Mouse (Mus musculus) skeletal muscle tissue, adult 2 months (tissue): ENCODE data around the gene Sp9.

Source experiments
- DNase-seq: peaks from one replicate; pipeline ENCODE4 v3.0.0-alpha.2; 2012; ENCODE audit warnings: low read depth, low spot score

Gene Sp9

GRCm38 (mm10) chr2:73274119-73274920 is 2.6 kb downstream of the Sp9 start:
- no peak for DNase-seq

- no peak for DNase-seq
Measured at GRCm38 (mm10) chr2:73275261-73276040, 3.7 kb downstream of the Sp9 start.

DNA sequence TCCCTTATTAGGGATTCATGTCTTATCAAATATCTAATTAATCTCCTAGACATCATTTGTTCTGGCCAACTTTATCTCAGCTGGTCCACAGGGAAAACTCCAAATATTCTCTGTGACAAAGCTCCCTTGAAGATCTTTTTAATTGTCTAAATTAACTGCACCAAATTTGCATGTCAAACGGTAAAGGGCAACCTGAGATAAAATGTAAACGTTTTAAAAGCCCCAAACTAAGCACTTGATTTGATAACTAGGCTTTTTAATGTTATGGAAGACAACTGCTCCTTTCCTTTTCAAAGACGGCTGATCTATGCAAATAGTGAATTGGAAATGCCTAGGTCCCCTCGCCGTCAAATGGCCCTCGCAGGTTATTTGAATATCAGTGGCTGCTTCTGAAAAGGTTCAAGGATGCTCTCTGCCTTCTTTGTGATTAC is 4.4 kb downstream of the Sp9 start:
- DNase-seq: no peak

- DNase-seq: no peak
Measured at GRCm38 (mm10) chr2:73277021-73277708, 5.4 kb downstream of the Sp9 start.

GRCm38 (mm10) chr2:73277709-73278075 is 6.0 kb downstream of the Sp9 start:
- no peak for DNase-seq

DNA sequence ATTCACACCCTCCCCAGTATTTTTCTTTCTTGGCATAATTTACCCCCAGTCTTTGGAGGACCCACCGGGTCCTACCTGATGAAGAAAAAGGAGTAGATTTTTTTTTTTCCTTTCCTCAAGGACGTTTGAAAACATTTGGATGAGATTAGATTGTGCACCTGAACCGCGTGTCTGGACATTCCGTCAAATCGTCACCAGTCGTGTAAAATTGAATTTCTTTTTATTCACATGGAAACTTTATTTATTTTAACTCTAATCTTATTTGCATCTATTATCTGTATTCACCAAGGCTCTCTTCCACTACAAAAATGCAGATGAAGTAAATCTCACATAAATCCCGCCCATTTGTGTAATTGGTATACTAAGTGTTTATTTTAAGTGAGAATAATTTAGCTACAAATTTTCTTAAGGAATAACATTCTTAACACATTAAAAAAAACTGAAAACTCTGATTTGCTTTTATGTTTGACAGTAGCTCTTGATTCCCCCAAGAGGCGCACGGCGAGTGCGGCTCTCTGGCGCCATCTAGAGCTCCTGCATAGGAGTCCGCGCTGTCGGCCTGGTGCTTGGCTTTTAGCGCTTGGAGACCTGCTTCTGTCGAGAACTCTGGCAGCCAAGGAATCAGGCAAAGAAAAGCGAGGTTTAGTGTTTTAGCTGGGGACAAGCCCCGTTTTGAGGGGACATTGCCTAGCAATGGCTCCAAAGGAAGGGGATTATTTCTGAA is 6.6 kb downstream of the Sp9 start:
- DNase-seq: peak; percentile 73

DNA sequence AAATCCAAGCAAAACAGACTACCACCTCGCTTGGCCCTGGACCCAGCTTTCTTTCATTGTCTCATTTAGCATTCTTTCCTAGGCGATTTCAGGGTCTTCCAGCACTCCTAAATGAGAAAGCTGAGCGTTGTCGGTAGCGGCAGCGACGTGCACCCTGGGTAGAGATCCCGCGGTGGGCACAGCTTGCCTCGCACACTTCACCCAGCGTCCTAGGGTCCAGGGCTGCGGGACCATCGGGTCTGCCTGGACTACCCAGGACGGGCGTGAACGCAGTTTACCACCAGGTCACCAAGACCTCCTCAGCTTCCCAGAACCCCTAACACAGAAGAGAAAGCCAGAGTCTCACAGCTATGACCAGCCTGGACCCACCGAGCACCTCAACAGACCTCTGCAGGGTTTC is 7.1 kb downstream of the Sp9 start:
- DNase-seq: no peak

DNA sequence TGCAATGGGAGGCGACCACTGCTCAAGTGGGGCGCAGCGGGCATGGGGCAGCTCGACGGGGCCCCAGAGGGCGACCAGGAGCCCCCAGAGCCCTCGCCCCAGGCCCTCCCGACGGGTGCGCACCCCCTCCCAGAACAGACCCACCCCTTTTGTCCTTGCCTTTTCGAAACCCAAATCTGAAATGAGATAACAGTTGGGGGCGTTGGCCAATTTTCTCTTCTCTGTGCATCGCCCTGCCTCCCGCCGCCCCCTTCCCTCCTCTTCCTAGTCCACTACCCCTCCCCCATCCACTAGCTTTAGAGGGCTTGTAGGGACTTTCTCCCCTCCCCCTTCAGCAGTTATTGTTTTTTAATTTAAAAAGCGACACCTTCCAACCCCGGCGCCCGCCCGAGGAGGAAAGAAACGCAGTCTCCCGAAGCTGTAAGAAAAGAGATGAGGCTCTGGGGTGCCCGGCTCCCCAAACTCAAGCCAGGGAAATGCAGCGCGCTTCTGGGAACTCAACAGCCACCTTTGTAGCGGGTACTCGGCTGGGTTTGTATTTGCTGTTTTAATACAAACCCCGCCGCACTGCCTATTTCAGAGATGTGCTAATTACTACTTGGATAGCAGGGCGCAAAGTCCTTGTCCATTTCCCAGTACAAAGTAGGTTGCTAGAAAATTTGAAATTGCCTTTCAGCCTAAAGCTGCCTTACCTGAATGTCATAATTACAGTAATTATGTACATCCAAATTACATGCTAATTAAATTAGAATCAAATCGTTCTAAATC is 7.7 kb downstream of the Sp9 start:
- no peak for DNase-seq

- DNase-seq: no peak
Measured at GRCm38 (mm10) chr2:73280356-73281047, 8.8 kb downstream of the Sp9 start.

- DNase-seq: no peak
Measured at GRCm38 (mm10) chr2:73281048-73281661, 9.4 kb downstream of the Sp9 start.

GRCm38 (mm10) chr2:73281707-73282106 is 10.0 kb downstream of the Sp9 start:
- DNase-seq: no peak

GRCm38 (mm10) chr2:73285630-73286029 is 13.9 kb downstream of the Sp9 start:
- no peak for DNase-seq

DNA sequence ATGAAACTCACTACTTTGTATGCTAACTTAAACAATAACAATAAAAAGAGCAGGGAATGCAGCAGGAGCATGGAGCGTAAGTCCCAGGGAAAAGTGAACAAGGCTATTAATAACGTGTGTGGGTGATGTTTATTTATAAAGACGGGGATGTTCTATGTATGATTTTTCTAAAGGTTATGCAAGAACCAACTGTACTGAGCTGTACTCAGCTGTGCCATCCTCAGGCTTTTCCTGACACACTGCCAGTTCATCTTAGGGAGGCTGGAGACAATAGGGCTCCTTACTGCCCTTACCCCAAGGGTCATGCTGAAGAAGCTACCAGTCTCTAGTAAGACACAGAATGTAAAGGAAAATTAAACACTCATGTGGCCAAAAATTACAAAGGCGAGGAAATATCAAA is 19.4 kb downstream of the Sp9 start:
- DNase-seq: peak; percentile 28

DNA sequence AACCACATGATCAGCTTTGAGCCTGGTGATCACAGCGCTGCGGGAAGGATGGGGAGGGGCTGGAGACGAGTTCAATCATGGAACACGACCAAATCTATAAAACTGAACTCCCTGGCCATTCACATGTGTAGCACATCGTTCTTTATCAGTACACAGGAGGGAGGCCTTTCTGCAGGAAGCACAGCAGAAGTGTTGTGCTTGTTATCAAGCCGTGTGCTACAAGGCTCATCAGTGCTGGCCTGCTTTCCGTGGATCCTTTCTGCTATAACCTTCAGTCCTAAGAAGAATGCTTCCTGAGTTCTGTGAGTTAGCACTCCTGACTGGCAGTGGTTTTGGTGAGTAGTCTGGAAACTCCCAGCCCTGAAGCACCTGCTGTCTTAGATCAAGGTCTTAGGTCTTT is 23.3 kb downstream of the Sp9 start:
- no peak for DNase-seq

DNA sequence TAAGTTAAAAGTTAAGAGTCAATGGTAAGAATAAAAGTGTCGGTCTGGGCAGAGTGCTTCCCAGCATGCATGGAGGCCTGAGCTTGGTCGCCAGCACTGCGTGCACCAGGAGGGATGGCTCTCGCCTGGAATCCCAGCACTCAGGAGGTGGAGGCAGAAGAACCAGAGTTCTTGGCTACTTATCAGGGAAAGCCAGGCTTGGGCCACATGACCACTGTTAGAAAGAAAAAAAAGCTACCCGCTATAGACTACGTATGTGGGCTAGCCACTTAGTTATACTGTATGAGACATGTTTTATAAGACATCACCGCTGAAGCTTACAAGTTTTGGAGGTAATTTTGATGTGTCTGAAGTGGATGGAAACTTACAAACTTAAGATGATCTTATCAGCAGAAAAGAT is 26.4 kb downstream of the Sp9 start:
- no peak for DNase-seq

- no peak for DNase-seq
Measured at GRCm38 (mm10) chr2:73298841-73299240, 27.1 kb downstream of the Sp9 start.

DNA sequence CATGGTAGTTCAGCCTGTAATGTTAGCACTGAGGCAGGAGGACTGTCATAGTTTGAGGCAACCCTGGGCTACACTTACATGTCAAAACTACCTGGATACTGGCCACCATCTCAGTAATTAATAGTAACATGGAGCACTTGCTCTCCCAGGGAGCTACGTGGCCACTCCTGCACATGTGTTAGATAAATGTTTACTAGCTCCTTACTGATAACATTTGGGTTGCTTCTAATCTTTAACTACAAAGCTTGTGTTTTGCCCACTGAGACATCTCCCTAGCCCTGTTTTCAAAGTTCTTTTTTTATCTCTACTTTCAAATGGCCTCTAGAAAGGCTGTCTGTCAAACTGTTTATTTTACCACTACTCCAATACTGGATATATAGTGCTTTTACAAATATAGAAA is 30.3 kb downstream of the Sp9 start:
- DNase-seq: no peak

DNA sequence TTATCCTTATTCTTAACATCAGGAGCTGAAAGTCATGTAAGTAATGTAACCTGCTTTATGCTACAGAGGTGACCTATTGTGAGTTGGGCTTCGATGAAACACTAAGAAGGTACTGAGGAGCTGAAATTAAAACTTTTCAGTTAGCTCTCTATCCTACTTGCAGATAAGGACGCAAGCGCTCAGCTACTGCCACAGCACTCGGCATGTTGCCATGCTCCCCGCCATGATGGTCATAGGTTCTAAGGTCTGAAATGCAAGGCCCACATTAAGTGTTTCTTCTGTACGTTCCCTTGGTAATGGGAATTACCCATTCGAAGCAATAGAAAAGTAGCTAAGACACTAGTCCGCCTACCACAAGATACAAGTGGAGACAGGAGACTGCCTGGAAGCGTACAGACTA is 31.0 kb downstream of the Sp9 start:
- no peak for DNase-seq

- no peak for DNase-seq
Measured at GRCm38 (mm10) chr2:73304506-73304905, 32.8 kb downstream of the Sp9 start.

GRCm38 (mm10) chr2:73306006-73306405 is 34.3 kb downstream of the Sp9 start:
- no peak for DNase-seq
